Mouse (Mus musculus) heart, embryonic 16.5 days (tissue): ENCODE data around the gene Lclat1. TPM values are rescaled to one million over a fixed set of nuclear protein-coding genes. Genes with fewer than 3 reads are reported as not detected.

Source experiments
- ATAC-seq: fragments of 200-750 bp; cut with Nextera tagmentation; replicated peaks from 2 replicates; pipeline ENCODE4 v1.8.0; 2017; ENCODE audit warnings: moderate number of reproducible peaks; ENCODE audit not compliant: insufficient read depth, low FRiP score; ENCODE audit errors: extremely low read depth
- H3K27ac ChIP-seq: fragments of 300-500 bp; sonication (generic); 2 replicates; pipeline ENCODE4 v1.5.1; 2014; ENCODE audit warnings: mild to moderate bottlenecking, low read length, control low read depth, moderate library complexity
- H3K27me3 ChIP-seq: fragments of 300-500 bp; sonication (generic); 2 replicates; pipeline ENCODE4 v1.6.1; 2014; ENCODE audit warnings: low read length, mixed read lengths; ENCODE audit not compliant: control insufficient read depth, insufficient read depth
- H3K36me3 ChIP-seq: fragments of 300-500 bp; sonication (generic); 2 replicates; pipeline ENCODE4 v1.6.1; 2014; ENCODE audit not compliant: control insufficient read depth, insufficient read depth
- H3K4me1 ChIP-seq: fragments of 300-500 bp; sonication (generic); 2 replicates; pipeline ENCODE4 v1.6.1; 2014; ENCODE audit warnings: low read length, mixed read lengths; ENCODE audit not compliant: control insufficient read depth, insufficient read depth
- H3K4me2 ChIP-seq: fragments of 300-500 bp; sonication (generic); 2 replicates; pipeline ENCODE4 v1.6.1; 2014; ENCODE audit warnings: low read depth, mild to moderate bottlenecking, control low read depth, low read length
- H3K4me3 ChIP-seq: fragments of 300-500 bp; sonication (generic); 2 replicates; pipeline ENCODE4 v1.5.1; 2014; ENCODE audit warnings: mild to moderate bottlenecking, control low read depth, low read length
- H3K9ac ChIP-seq: fragments of 300-500 bp; sonication (generic); 2 replicates; pipeline ENCODE4 v1.6.1; 2014; ENCODE audit warnings: low read length, control low read depth
- H3K9me3 ChIP-seq: fragments of 300-500 bp; sonication (generic); replicated peaks from 2 replicates; pipeline ENCODE4 v1.6.1; 2016; ENCODE audit warnings: low read length; ENCODE audit not compliant: control insufficient read depth
- WGBS: fragments of 180-500 bp; shearing (Covaris S2); extraction: QIAGEN DNeasy Blood & Tissue Kit; methylation state at CpG from one replicate; pipeline ENCODE4 v1.1.7; 2014; 5-methylcytosine and 5-hydroxymethylcytosine counted together
- polyA plus RNA-seq: library from polyadenylated mRNA; unstranded; fragments of >200 nt; fragmentation: Nextera tagmentation; extraction: Ambion mirVana; gene quantifications from 2 replicates; pipeline ENCODE4 v1.2.1, GENCODE M21; 2015

The Lclat1 gene
- polyA plus RNA-seq, 1 experiment from 2014 or later, result 49.2 TPM

GRCm38 (mm10) chr17:73081360-73082133 lies 26.2 kb upstream of the Lclat1 start:
- Histone ChIP-seq H3K4me2 (no peak overlapping the region), H3K27me3 (no peaks in the 10 kb centered on the region), H3K27ac (peak overlapping the region; percentile 77), H3K9me3 (no peaks in the 10 kb centered on the region), H3K36me3 (no peaks in the 10 kb centered on the region), H3K9ac (peak overlapping the region; percentile 28), H3K4me3 (no peak overlapping the region), H3K4me1 (peaks cover 11% of the 10 kb centered on the region)
- peak; percentile 58 for ATAC-seq
- WGBS, result 23% methylated on average over 9 of the region's 9 CpGs

DNA sequence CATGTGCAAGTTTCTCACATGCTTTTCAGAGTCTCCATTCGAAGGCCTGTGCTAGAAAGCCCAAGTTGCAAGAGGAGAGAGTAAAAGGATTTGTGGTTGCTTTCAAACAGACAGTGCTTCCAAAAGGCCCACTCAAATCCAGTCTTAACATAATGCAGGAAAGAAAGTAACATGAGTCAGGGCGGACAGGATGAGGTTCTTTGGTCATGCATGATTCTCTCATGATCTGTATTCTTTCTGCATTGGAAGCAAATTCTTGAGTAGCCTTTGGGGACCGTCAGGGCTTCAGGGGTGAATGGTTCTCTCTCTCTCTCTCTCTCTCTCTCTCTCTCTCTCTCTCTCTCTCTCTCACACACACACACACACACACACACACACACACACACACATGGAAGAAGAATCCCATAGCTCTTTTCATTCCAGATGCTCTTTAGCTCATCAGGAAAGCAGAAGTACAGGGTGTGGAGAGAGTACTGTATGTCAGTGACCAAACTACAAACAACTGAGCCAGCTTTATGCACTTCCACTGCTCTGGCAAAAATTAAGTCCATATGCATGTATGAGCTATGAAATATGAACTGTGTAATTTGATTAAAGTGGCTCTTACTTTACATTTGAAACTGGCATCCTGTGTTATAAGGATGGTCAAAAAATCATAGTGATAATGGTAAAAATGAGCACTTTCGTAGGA lies 25.1 kb upstream of the Lclat1 start:
- no peak overlapping the region for H3K4me3 ChIP-seq
- no peaks in the 10 kb centered on the region for H3K9me3 ChIP-seq
- no peaks in the 10 kb centered on the region for H3K36me3 ChIP-seq
- peaks cover 22% of the 10 kb centered on the region for H3K4me1 ChIP-seq
- ATAC-seq, result no peak
- peak overlapping the region; percentile 54; the same call in 1 of the 2 replicates for H3K27ac ChIP-seq
- H3K4me2 ChIP-seq, result no peak overlapping the region
- no peaks in the 10 kb centered on the region for H3K27me3 ChIP-seq
- H3K9ac ChIP-seq, result no peak overlapping the region
- 90% methylated on average over 4 of the region's 4 CpGs for WGBS

DNA sequence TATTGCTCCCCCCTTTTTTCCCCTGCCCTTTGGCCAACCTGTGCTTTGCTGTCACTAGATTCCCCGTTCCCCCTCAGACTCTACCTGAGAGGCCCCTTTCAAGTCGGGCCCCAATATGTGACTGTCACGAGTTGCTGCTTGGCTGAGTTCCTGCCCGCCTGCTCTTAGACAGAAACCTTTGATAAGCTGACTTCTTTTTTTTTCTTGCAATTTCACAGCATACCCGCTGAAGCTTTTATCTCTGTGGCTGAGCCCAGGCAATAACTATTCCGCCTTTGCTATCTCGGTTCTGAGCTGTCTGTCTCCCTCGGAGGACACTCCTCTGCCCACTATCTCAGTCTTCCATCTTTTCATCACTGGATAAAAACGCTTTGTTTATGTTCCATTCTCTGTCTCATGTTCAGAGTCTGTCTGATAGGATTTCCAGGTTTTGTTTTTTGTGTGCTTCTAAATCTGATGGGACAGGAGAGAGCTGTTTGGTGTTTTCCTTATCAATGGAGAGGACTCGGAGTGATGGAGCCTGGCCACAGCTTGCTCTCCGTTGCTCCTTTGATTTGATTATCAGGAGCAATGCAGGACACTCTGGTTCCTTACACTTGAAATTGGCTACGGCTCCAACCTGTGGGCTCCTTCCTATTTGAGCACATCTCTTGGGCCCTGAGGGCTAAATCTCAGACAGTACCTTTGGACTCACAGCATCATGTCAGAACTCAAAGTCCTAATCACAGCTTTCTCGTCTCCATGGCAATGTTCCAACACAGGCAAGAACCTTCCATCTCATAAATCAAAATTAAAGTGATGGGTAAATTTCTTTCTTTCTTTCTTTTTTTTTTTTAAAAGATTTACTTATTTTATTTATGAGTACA lies 20.5 kb upstream of the Lclat1 start:
- peak overlapping the region; percentile 78 for H3K27ac ChIP-seq
- peak; percentile 72 for ATAC-seq
- H3K4me2 ChIP-seq, result peak overlapping the region; percentile 10; the same call in 1 of the 2 replicates
- no peaks in the 10 kb centered on the region for H3K27me3 ChIP-seq
- peaks cover 12% of the 10 kb centered on the region for H3K4me1 ChIP-seq
- peak overlapping the region; percentile 41; the same call in 1 of the 2 replicates for H3K9ac ChIP-seq
- no peak overlapping the region for H3K4me3 ChIP-seq
- H3K36me3 ChIP-seq, result no peaks in the 10 kb centered on the region
- no peaks in the 10 kb centered on the region for H3K9me3 ChIP-seq
- WGBS, result 12% methylated on average over 13 of the region's 13 CpGs

DNA sequence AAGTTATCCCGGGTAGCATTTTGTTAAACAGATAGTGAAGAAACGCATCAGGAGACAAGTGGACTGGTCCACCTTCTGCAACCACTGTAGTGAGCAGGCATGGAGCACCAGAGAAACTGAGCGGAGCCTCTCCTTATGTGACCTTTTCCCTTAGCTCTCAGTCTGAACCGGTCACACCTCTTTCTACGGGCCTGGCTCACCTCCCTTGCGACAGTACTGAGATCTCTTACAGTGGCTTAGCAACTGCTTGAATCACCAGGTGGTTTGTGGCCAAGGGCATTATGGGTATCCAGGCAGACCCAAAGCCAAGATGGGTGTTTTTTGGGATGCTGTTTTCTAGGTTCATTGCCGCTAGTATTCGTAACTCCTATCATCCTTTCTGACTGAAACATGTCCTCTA lies 16.4 kb upstream of the Lclat1 start:
- Histone ChIP-seq H3K27ac (peak overlapping the region; percentile 37; the same call in 1 of the 2 replicates), H3K4me3 (no peak overlapping the region), H3K9me3 (no peaks in the 10 kb centered on the region), H3K4me2 (no peak overlapping the region), H3K27me3 (no peaks in the 10 kb centered on the region), H3K9ac (no peak overlapping the region), H3K36me3 (no peaks in the 10 kb centered on the region), H3K4me1 (peaks cover 12% of the 10 kb centered on the region)
- ATAC-seq, result no peak
- WGBS, result 88% methylated on average over 8 of the region's 8 CpGs

DNA sequence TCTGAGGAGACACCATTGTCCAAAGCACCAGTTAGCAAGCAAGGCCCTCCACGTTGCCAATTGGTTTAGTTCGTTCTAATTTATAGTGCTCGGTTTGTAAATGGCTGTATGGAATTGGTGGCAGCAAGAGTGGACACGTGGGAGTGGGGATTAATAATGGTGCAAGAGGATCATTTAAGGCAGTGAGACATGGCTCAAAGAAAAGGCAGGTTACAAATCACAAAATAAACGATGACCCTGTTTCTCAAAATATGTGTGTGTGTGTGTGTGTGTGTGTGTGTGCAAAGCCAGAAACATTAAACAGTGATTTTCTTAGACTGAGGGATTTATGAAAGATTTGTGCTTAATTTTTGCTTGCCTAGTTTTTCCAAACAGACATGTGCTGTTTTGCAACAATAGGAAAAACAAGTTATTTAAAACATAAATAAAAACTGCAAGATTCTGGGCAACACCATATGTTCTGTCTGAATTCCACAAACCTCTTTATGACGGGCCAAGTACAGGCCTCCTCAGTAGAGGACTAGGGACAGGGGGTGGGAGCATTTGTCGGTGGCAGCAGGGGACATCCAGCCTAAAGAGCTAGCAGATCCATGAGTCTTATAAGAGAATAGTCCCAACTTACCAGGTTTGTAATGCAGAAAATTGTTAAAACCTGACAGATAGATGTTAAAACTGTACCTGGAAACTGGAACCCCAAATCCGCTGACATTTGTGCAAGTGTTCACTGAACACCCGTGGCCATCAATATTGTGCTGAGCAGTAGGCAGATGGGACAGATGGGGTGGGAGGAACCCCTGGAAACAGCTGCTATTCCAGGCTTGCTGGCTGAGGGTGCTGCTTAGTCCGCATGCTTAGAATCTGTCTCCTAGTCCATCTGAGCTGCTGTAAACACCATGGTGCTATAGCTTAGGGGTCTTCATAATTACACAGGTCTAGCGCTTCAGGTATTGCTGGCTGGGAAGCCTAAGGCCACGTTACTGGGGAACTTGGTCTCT lies 15.4 kb upstream of the Lclat1 start:
- H3K9me3 ChIP-seq, result no peaks in the 10 kb centered on the region
- H3K4me1 ChIP-seq, result peaks cover 3% of the 10 kb centered on the region
- 77% methylated on average over 12 of the region's 12 CpGs for WGBS
- H3K27ac ChIP-seq, result peak overlapping the region; percentile 48; the same call in 1 of the 2 replicates
- no peaks in the 10 kb centered on the region for H3K36me3 ChIP-seq
- no peaks in the 10 kb centered on the region for H3K27me3 ChIP-seq
- no peak overlapping the region for H3K4me2 ChIP-seq
- no peak for ATAC-seq
- no peak overlapping the region for H3K9ac ChIP-seq
- H3K4me3 ChIP-seq, result no peak overlapping the region

DNA sequence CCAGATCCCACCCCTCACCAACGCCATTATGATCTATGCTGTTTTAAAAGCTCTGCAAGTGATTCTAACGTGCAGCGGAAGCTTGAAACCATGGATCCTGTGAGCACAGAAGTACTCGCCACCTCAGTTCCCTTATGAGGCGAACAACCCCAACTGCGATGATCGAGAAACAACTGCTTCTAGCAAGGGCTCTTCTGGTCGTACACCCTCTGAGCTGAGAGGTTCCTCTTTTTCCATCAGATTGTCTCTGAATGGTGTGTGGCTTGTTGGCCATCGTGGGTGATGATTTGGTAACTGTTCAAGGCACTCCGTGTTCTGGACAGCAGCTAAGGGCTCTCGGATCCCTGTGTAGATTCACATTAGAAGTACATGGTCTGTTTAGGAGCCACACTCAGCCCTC lies 12.7 kb upstream of the Lclat1 start:
- no peak for ATAC-seq
- 75% methylated on average over 11 of the region's 11 CpGs for WGBS
- Histone ChIP-seq H3K4me2 (no peak overlapping the region), H3K9ac (no peak overlapping the region), H3K4me1 (no peaks in the 10 kb centered on the region), H3K27me3 (no peaks in the 10 kb centered on the region), H3K4me3 (no peak overlapping the region), H3K36me3 (no peaks in the 10 kb centered on the region), H3K9me3 (no peaks in the 10 kb centered on the region), H3K27ac (no peak overlapping the region)

- no peaks in the 10 kb centered on the region for H3K36me3 ChIP-seq
Measured at GRCm38 (mm10) chr17:73095585-73095984, 12.2 kb upstream of the Lclat1 start.

DNA sequence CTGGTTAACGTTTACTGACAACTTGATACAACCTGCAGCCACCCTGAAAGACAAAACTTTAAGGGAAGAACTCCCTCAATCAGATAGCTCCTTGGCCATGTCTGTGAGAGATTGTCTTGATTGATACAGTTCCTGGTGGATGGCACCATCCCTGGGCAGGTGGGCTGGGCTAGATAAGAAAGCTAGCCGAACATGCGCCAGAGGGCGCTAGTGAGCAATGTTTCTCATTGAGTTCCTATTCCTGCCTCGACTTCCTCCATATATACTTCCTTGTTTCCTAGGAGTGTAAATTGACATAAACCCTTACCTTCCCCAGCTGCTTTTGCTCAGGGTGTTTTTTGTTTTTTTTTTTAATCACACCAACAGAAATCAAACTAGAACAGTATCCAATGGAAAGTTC lies 11.3 kb upstream of the Lclat1 start:
- no peak for ATAC-seq
- H3K27ac ChIP-seq, result no peak overlapping the region
- WGBS, result 40% methylated on average over 5 of the region's 5 CpGs

More at GRCm38 (mm10) chr17:73095585-73095984, 12.2 kb upstream of the Lclat1 start:
- Histone ChIP-seq H3K9ac (no peak overlapping the region), H3K4me2 (no peak overlapping the region), H3K27me3 (no peaks in the 10 kb centered on the region), H3K27ac (no peak overlapping the region), H3K4me3 (no peak overlapping the region), H3K9me3 (no peaks in the 10 kb centered on the region), H3K4me1 (no peaks in the 10 kb centered on the region)
- WGBS, result 91% methylated on average over 8 of the region's 8 CpGs
- ATAC-seq, result no peak

More for the DNA sequence above, 11.3 kb upstream of the Lclat1 start:
- H3K9me3 ChIP-seq, result no peaks in the 10 kb centered on the region
- H3K36me3 ChIP-seq, result no peaks in the 10 kb centered on the region
- no peaks in the 10 kb centered on the region for H3K27me3 ChIP-seq
- H3K4me3 ChIP-seq, result no peak overlapping the region
- H3K4me2 ChIP-seq, result no peak overlapping the region
- no peak overlapping the region for H3K9ac ChIP-seq
- no peaks in the 10 kb centered on the region for H3K4me1 ChIP-seq
